Mouse (Mus musculus) hindbrain, embryonic 14.5 days (tissue): ENCODE measurements at regions not wholly inside any gene's neighbourhood (a gene's known extent, or its start where the extent isn't known, plus 50 kb on each side); places are given as distances from the start of the nearest gene placed in this dataset.

Experiments used
- ATAC-seq: fragments of 200-750 bp; cut with Nextera tagmentation; 2 replicates; pipeline ENCODE4 v1.8.0; 2017; ENCODE audit warnings: moderate number of reproducible peaks, mild to moderate bottlenecking, moderate TSS enrichment, moderate library complexity; ENCODE audit not compliant: low FRiP score
- DNase-seq: peaks from one replicate; pipeline ENCODE4 v3.0.0-alpha.2; 2015; ENCODE audit warnings: low spot score
- H3K27ac ChIP-seq: fragments of 300-500 bp; sonication (generic); 2 replicates; pipeline ENCODE4 v1.5.1; 2014; ENCODE audit warnings: mild to moderate bottlenecking, moderate library complexity
- H3K27me3 ChIP-seq: fragments of 300-500 bp; sonication (generic); 2 replicates; pipeline ENCODE4 v1.6.1; 2014; ENCODE audit warnings: mild to moderate bottlenecking, low read length, mixed read lengths; ENCODE audit not compliant: control insufficient read depth, insufficient read depth
- H3K36me3 ChIP-seq: fragments of 300-500 bp; sonication (generic); replicated peaks from 2 replicates; pipeline ENCODE4 v1.6.1; 2014; ENCODE audit not compliant: control insufficient read depth, insufficient read depth
- H3K4me1 ChIP-seq: fragments of 300-500 bp; sonication (generic); replicated peaks from 2 replicates; pipeline ENCODE4 v1.6.1; 2014; ENCODE audit warnings: antibody characterized with exemption, low read length, mixed read lengths; ENCODE audit not compliant: control insufficient read depth, insufficient read depth
- H3K4me2 ChIP-seq: fragments of 300-500 bp; sonication (generic); replicated peaks from 2 replicates; pipeline ENCODE4 v1.6.1; 2014; ENCODE audit warnings: mild to moderate bottlenecking, moderate library complexity
- H3K4me3 ChIP-seq: fragments of 300-500 bp; sonication (generic); replicated peaks from 2 replicates; pipeline ENCODE4 v1.5.1; 2014; ENCODE audit warnings: mild to moderate bottlenecking, low read length
- H3K9ac ChIP-seq: fragments of 300-500 bp; sonication (generic); 2 replicates; pipeline ENCODE4 v1.6.1; 2014
- H3K9me3 ChIP-seq: fragments of 300-500 bp; sonication (generic); 2 replicates; pipeline ENCODE4 v1.6.1; 2016; ENCODE audit warnings: low read length; ENCODE audit not compliant: control insufficient read depth
- WGBS: fragments of 180-500 bp; shearing (Covaris S2); extraction: QIAGEN DNeasy Blood & Tissue Kit; methylation state at CpG from one replicate; pipeline ENCODE4 v1.1.7; 2014; 5-methylcytosine and 5-hydroxymethylcytosine counted together

DNA sequence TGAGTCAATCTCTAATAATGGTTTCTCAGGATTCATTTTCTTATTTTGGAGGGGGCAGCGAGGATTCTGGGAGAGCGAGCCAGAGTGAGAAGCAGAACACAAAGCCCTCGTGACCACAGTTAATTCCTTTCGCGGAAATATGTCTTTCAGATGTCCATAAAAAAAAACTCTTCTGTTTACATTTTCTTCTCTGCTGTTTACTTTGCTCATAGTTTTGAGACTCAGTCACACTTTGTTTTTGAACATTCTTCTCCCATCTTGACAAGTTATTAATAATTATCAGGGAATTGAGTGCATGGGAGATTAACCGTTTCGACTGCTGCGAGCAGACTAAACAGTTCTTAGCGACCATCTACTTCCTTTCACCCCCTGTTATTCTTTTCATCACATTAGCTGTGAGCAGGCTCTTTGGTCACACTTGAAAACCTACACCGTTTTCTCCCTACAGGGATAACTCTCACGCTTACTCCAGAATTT, 166.2 kb upstream of the Pbx1 start:
- Histone ChIP-seq H3K4me1 (peaks cover 19% of the 10 kb centered on the region), H3K4me3 (no peak overlapping the region), H3K4me2 (peak overlapping the region; percentile 42), H3K9ac (no peak overlapping the region), H3K27me3 (no peaks in the 10 kb centered on the region), H3K36me3 (no peaks in the 10 kb centered on the region), H3K9me3 (no peaks in the 10 kb centered on the region), H3K27ac (peak overlapping the region; percentile 62; the same call in 1 of the 2 replicates)
- ATAC-seq (no peak), DNase-seq (peak; percentile 32)
- WGBS, result 15% methylated on average over 11 of the region's 11 CpGs

DNA sequence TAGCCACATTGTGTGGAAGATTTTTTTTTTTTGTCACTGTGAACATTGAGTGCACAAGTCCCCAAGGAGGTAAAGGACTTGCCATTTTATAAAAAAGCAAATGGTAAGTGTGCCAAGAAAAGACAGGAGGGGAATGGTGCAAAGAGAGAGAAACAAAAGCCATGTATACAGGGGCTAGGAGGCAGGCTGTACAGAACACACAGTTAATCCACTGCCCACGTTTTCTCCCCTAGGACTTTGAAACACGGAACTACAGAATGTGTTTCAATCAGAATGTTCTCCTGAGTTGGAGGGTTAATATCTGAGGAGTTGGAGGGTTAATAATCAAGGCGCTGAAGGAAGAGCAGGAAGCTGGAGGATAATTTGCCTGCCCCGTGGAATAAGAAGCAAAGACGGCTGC, 165.4 kb upstream of the Pbx1 start:
- H3K9ac ChIP-seq, result peak overlapping the region; percentile 20; the same call in 1 of the 2 replicates

DNA sequence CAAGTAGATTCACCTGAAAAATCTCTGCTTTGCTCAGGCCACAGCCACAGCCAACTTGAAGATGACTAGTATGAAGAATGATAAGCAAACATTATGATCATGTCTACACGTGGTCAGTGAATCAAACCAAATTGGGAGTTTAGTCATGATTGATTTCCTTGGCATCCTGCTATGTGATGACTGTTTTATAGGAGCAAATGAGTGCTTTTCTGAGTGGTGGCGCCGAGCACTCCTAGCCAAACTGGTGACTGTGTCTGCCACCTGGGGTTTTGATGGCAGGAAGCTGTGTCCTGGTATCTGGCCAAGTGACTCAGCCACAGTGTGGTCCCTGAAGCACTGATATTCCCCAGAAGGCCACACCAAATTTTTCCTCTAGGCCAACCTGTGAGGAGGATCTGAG, 152.1 kb upstream of the Pbx1 start:
- no peak for DNase-seq
- ATAC-seq, result no peak

More for the DNA sequence above, 165.4 kb upstream of the Pbx1 start:
- peak; percentile 35 for DNase-seq
- WGBS, result 13% methylated on average over 5 of the region's 5 CpGs
- Histone ChIP-seq H3K27me3 (no peaks in the 10 kb centered on the region), H3K36me3 (no peaks in the 10 kb centered on the region), H3K27ac (peak overlapping the region; percentile 62), H3K4me1 (peaks cover 19% of the 10 kb centered on the region), H3K9me3 (no peaks in the 10 kb centered on the region), H3K4me3 (no peak overlapping the region), H3K4me2 (peak overlapping the region; percentile 42)
- no peak for ATAC-seq

GRCm38 (mm10) chr1:168582434-168582833, 150.4 kb upstream of the Pbx1 start:
- no peak overlapping the region for H3K27ac ChIP-seq
- 77% methylated on average over 5 of the region's 5 CpGs for WGBS
- no peak for ATAC-seq
- no peaks in the 10 kb centered on the region for H3K27me3 ChIP-seq
- H3K4me3 ChIP-seq, result no peak overlapping the region
- H3K9me3 ChIP-seq, result no peaks in the 10 kb centered on the region
- no peaks in the 10 kb centered on the region for H3K4me1 ChIP-seq
- H3K4me2 ChIP-seq, result no peak overlapping the region
- no peak for DNase-seq
- H3K36me3 ChIP-seq, result no peaks in the 10 kb centered on the region
- H3K9ac ChIP-seq, result no peak overlapping the region

More for the DNA sequence above, 152.1 kb upstream of the Pbx1 start:
- no peaks in the 10 kb centered on the region for H3K4me1 ChIP-seq
- H3K36me3 ChIP-seq, result no peaks in the 10 kb centered on the region
- H3K4me2 ChIP-seq, result no peak overlapping the region
- H3K9me3 ChIP-seq, result no peaks in the 10 kb centered on the region
- 75% methylated on average over 3 of the region's 3 CpGs for WGBS
- no peaks in the 10 kb centered on the region for H3K27me3 ChIP-seq
- no peak overlapping the region for H3K4me3 ChIP-seq
- no peak overlapping the region for H3K27ac ChIP-seq
- H3K9ac ChIP-seq, result no peak overlapping the region

GRCm38 (mm10) chr1:168569930-168570515, 138.0 kb upstream of the Pbx1 start:
- H3K9ac ChIP-seq, result no peak overlapping the region
- no peak overlapping the region for H3K4me3 ChIP-seq
- H3K4me1 ChIP-seq, result no peaks in the 10 kb centered on the region
- no peak overlapping the region for H3K27ac ChIP-seq
- H3K36me3 ChIP-seq, result no peaks in the 10 kb centered on the region
- WGBS, result 40% methylated on average over 5 of the region's 5 CpGs
- ATAC-seq, result no peak
- no peaks in the 10 kb centered on the region for H3K9me3 ChIP-seq
- no peak overlapping the region for H3K4me2 ChIP-seq
- no peak for DNase-seq
- no peaks in the 10 kb centered on the region for H3K27me3 ChIP-seq

- Histone ChIP-seq H3K4me1 (no peaks in the 10 kb centered on the region), H3K27ac (no peak overlapping the region), H3K9me3 (no peaks in the 10 kb centered on the region), H3K27me3 (no peaks in the 10 kb centered on the region), H3K36me3 (no peaks in the 10 kb centered on the region), H3K4me3 (no peak overlapping the region), H3K4me2 (no peak overlapping the region), H3K9ac (no peak overlapping the region)
- WGBS, result 72% methylated on average over 3 of the region's 3 CpGs
- ATAC-seq (no peak), DNase-seq (no peak)
Measured at GRCm38 (mm10) chr1:168552394-168552793, 120.3 kb upstream of the Pbx1 start.

DNA sequence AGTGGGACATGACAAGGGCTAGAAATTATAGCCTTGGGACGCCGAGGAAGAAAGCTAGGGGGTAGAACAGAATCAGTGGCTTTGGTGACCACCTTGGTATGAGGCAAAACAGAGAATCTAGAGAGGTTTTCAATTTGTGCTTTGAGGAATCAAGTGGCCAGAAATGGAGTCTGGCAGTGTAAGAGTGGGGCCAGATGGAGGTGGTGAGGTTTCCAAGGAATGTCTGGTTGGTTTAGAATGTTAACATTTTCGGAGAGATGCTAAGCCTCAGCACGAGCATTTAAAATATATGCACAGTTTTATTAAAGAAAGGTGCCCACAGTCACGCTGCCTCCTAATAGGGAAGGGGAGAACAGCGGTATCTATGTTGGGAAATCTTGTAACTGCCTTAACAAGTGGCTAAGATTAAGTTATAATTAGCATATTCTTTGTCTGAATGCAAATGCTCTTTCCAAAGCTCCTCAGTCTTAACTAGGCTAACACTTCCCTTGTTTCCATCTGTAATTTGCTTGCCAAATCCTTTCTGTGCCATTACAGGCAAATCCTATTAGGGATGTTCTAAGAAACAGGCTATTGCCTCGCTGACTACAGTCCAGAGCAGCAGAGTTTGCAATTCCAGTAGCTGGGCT, 117.9 kb upstream of the Pbx1 start:
- Histone ChIP-seq H3K27ac (no peak overlapping the region), H3K4me1 (no peaks in the 10 kb centered on the region), H3K9ac (no peak overlapping the region), H3K9me3 (no peaks in the 10 kb centered on the region), H3K4me2 (no peak overlapping the region), H3K27me3 (no peaks in the 10 kb centered on the region), H3K36me3 (no peaks in the 10 kb centered on the region), H3K4me3 (no peak overlapping the region)
- ATAC-seq, result peak; percentile 48; the same call in 1 of the 2 replicates
- WGBS, result 45% methylated on average over 7 of the region's 7 CpGs
- DNase-seq, result peak; percentile 39

DNA sequence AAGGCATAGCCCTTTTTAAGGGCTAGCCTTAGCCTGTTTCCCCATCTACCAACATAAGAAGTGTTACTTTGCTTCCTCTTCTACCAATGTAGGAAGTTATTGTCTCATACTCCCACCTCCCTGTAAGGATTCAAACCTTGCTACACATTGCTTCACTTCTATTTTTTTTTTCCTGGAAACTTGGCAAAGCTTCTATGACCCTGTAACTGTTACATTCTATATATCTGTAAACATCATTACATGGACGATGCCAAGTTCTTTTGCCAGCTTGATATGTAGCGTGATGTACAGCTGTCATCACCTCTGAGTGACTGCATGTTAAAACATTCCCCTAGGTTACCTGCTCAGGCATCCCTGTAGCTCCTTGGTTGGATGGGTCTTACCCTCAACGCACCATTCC, 114.1 kb upstream of the Pbx1 start:
- H3K9ac ChIP-seq, result no peak overlapping the region
- no peak overlapping the region for H3K4me2 ChIP-seq
- H3K27ac ChIP-seq, result no peak overlapping the region
- 94% methylated on average over 3 of the region's 3 CpGs for WGBS
- ATAC-seq (no peak), DNase-seq (no peak)
- H3K36me3 ChIP-seq, result no peaks in the 10 kb centered on the region
- H3K9me3 ChIP-seq, result no peaks in the 10 kb centered on the region
- no peaks in the 10 kb centered on the region for H3K27me3 ChIP-seq
- no peak overlapping the region for H3K4me3 ChIP-seq
- no peaks in the 10 kb centered on the region for H3K4me1 ChIP-seq

DNA sequence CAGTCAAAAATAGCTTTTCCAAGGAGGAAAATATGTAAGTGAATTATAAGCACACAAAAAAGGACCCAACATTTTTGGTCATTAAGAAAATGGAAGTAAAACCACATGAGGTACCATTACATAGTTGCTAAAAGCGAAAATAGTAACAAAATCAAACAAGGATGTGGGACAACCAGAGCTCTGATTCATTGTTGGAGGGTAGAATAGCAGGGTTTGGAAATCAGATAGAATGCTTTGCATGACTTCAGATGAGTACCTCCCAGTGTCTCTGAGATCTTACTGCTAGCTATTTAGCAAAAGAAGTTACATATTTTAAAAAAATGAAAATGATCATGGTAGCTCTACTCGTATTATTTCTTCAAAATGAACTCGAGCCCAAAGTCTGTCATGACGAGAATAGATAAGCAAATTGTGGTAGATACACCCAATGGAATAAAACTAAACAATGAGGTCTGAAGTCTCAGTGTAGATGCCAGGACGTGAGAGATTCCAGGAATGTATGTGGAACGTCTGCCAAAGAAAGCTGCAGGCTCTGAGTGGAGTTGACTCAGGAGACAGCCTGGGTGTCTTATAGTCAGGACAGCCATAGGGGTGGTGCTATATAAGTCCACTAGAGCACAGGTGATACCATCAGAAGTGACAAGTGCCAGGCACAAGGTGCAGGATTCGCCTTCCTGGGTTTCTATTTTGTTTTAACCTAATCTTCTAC, 113.2 kb upstream of the Pbx1 start:
- 80% methylated on average over 7 of the region's 7 CpGs for WGBS

More for the DNA sequence above, 113.2 kb upstream of the Pbx1 start:
- no peaks in the 10 kb centered on the region for H3K4me1 ChIP-seq
- ATAC-seq (no peak), DNase-seq (no peak)
- no peaks in the 10 kb centered on the region for H3K27me3 ChIP-seq
- H3K9me3 ChIP-seq, result no peaks in the 10 kb centered on the region
- H3K36me3 ChIP-seq, result no peaks in the 10 kb centered on the region
- H3K4me2 ChIP-seq, result no peak overlapping the region
- H3K4me3 ChIP-seq, result no peak overlapping the region
- H3K27ac ChIP-seq, result no peak overlapping the region
- no peak overlapping the region for H3K9ac ChIP-seq
